Mouse (Mus musculus) frontal cortex, postnatal 14 days (tissue): ENCODE measurements at regions not wholly inside any gene's neighbourhood (a gene's known extent, or its start where the extent isn't known, plus 50 kb on each side); places are given as distances from the start of the nearest gene placed in this dataset.

Experiments
- DNase-seq, 2 experiments: peaks; one replicate each; pipeline ENCODE4 v3.0.0; 2022; ENCODE audit warnings: low spot score in 2 of 2

- DNase-seq, result no peak
Observed at GRCm38 (mm10) chr10:67439042-67439635, 96.1 kb upstream of the Egr2 start.

DNA sequence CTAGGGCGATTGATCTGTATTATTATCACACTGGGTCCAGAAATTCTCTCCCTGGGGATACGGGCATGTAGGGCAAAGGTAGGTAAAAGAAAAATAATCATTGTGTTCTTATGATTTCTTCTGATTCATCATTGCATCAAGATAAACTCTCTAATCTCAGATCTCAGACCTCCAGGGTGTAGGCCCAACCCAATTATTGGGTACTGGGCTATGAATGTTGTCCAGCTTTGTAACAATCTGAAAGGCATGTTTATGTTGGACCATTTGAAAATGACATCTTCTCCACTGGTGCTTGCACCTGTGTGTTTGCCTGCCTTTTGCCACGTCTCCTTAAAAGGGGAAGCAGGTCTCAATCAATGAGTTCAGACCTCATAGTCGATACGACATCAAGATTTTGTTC lies 95.4 kb upstream of the Egr2 start:
- no peak for DNase-seq

GRCm38 (mm10) chr10:67441243-67441642 lies 94.0 kb upstream of the Egr2 start:
- no peak for DNase-seq

GRCm38 (mm10) chr10:67448875-67449274 lies 86.4 kb upstream of the Egr2 start:
- no peak for DNase-seq

DNA sequence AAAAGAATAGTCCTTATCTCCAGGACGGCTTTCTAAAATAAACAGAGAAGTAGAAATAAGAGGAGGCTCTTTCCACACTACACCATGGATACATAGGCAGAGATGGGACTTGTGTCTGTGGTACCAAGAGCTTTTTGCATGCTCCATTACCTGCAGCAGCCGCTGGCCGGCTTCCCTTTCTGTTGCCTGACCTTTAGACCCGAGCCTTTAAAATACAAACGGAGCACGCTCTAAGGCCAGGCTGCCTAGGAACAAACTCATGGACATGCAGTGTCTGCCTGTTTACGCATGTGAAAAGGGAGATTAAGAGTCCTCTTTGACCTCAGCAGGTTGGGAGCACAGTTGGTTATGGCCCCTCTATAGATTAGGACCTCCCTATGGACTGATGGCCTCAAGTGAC lies 81.1 kb upstream of the Egr2 start:
- DNase-seq, result no peak

DNA sequence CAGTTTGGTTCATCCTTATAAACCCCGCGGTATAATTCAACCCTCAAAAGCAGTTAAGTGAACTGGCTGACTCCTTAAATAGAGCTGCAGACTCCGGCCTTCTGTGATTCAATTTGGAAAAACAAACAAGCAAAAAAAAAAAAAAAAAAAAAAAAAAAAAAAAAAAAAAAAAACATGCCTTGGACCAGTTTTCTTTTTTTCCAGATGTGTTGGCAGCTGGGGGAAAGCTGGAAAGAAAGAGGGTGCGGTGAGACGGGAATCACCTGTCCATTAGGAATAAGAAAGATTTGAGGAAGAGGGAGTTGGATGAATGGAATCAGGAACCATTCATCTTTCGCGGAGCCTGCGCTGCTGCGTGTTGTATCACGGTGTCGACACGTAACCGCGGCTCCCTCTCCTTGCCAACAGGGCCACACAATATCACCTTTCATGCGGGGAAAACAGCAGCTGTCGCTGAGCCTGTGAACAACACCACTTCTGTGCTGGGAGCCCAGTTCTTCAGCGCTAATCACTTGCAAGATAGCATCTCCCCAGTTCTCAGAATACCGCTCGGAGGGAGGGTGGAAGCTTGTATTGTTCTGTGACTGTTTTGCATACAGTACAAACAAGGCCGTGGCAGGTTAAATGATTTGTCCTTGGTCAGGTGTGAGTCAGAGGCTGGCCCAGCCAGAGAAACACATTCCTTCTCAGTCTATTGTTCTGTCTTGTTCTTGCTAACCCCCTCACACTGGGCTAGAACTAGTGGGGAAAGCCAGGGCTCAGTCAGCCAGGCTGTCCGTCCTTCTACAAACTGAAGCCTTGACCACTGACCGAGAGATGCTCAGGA lies 76.6 kb upstream of the Egr2 start:
- peak in 1 of 2 experiments; percentile 14 for DNase-seq

- no peak for DNase-seq
Observed at GRCm38 (mm10) chr10:67461321-67461720, 74.0 kb upstream of the Egr2 start.

DNA sequence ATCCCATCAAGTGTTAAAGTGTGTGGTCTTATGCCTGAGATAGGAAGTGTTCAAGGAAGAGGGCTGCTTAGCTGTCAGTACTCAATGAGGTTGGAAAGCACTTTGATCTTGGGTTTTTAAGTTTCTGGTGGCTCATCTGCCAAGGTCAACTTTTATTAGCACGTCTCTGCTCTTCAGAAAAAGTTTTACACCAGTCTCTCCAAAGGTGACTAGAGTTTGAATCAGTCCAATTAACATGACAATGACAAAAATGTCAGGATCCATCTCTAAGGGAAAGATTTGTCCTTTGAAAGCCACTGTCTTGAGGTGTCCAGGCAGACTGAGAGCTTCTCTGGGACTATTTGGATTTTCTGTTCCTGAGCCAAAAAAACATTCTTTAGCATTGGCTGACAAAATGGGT lies 73.4 kb upstream of the Egr2 start:
- no peak for DNase-seq

DNA sequence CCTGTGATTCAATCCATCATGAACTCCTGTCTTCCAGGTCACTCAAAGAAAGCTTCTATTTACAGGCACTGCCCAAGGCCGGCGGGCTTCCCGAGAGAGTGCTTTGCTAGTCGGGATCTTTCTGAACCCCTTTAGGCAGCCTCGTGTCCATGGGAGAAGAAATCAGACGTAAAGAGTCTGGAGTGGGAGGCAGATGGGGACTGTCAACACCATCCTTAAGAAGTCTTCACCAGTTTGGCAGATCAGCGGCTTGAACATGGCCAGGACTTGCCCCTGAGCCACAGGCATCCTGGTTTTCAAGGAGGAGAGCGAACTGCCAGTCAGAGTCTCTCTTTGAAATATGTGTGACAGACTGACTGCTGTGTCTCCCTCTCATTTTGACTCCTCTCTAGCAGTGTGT lies 66.6 kb upstream of the Egr2 start:
- DNase-seq, result no peak

DNA sequence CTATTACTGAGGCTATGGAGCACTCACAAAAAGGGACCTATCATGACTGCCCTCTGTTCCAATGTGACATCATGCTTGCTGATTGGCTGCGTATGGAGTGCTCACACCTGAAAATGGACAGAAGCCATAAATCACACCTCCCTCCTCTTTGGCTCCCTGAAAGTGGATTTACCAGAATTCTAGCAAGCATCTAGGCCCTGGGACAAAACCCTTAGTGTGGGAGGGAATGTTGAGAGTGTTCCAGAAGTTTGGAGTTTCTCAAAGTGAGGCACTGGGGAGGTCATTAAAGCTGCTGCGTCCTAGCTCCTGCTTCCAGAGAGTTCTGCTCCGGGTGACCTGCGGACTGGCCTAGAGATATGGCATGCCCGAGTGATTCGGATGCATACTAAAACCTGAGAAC lies 62.3 kb upstream of the Egr2 start:
- no peak for DNase-seq

GRCm38 (mm10) chr10:67474336-67474735 lies 60.9 kb upstream of the Egr2 start:
- DNase-seq, result no peak

DNA sequence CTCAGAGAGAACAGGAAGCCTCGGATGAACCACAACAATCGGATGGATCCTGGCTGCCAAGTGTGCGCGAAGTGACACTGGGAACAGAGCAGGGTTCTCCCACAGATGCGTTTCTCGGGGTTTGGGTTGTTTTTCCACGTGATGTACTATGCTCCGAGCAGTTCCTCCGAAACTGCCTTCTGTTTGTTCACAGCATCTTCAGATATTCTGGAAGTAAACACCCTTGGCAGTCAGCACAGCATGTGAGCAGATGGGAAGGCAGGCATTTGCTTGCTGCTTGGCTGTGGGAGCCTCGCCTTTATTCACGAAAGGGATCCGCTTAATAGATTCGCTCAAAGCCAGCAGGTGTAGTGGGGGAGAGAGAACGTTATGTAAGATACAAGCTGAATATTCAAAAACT lies 53.0 kb upstream of the Egr2 start:
- peak; percentile 39 to 51 for DNase-seq

GRCm38 (mm10) chr10:67483371-67483770 lies 51.9 kb upstream of the Egr2 start:
- no peak for DNase-seq

GRCm38 (mm10) chr10:67484091-67484745 lies 51.1 kb upstream of the Egr2 start:
- DNase-seq, result no peak
